Mouse (Mus musculus) liver, embryonic 11.5 days (tissue): ENCODE results near the gene Bri3bp. TPM values are rescaled to one million over a fixed set of nuclear protein-coding genes. Genes with fewer than 3 reads are reported as not detected.
A peak's percentile ranks its signal among the peaks of the same experiment; 100 is the strongest.
"Not testable (repeated sequence)": the region's sequence is repeated elsewhere in the genome, so short reads cannot be mapped to it uniquely, and the experiment has no call there.

Source experiments
- ATAC-seq: fragments of 200-750 bp; cut with Nextera tagmentation; replicated peaks from 2 replicates; pipeline ENCODE4 v1.8.0; 2017; ENCODE audit warnings: moderate number of reproducible peaks, mild to moderate bottlenecking, moderate TSS enrichment, moderate library complexity; ENCODE audit not compliant: low FRiP score
- DNase-seq: peaks from one replicate; pipeline ENCODE4 v3.0.0-alpha.2; 2017; ENCODE audit warnings: low spot score
- H3K27ac ChIP-seq: fragments of 300-500 bp; sonication (generic); 2 replicates; pipeline ENCODE4 v1.5.1; 2014; ENCODE audit warnings: mild to moderate bottlenecking, low read depth, low read length, control low read depth
- H3K27me3 ChIP-seq: fragments of 300-500 bp; sonication (generic); replicated peaks from 2 replicates; pipeline ENCODE4 v1.6.1; 2014; ENCODE audit warnings: low read length, mixed read lengths; ENCODE audit not compliant: control insufficient read depth, insufficient read depth
- H3K36me3 ChIP-seq: fragments of 300-500 bp; sonication (generic); 2 replicates; pipeline ENCODE4 v1.6.1; 2014; ENCODE audit warnings: mild to moderate bottlenecking, low read length, moderate library complexity, mixed read lengths; ENCODE audit not compliant: control insufficient read depth, insufficient read depth
- H3K4me1 ChIP-seq: fragments of 300-500 bp; sonication (generic); replicated peaks from 2 replicates; pipeline ENCODE4 v1.6.1; 2014; ENCODE audit warnings: low read length, mixed read lengths; ENCODE audit not compliant: control insufficient read depth, insufficient read depth
- H3K4me2 ChIP-seq: fragments of 300-500 bp; sonication (generic); 2 replicates; pipeline ENCODE4 v1.6.1; 2014; ENCODE audit warnings: mild to moderate bottlenecking, control low read depth, moderate library complexity
- H3K4me3 ChIP-seq: fragments of 300-500 bp; sonication (generic); 2 replicates; pipeline ENCODE4 v1.5.1; 2014; ENCODE audit warnings: low read depth, low read length, control low read depth
- H3K9ac ChIP-seq: fragments of 300-500 bp; sonication (generic); 2 replicates; pipeline ENCODE4 v1.6.1; 2014; ENCODE audit warnings: low read depth, low read length, control low read depth
- H3K9me3 ChIP-seq: fragments of 300-500 bp; sonication (generic); 2 replicates; pipeline ENCODE4 v1.6.1; 2016; ENCODE audit warnings: low read length, inconsistent platforms, mixed read lengths; ENCODE audit not compliant: control insufficient read depth
- whole genome bisulfite sequencing: fragments of 180-500 bp; shearing (Covaris S2); extraction: QIAGEN DNeasy Blood & Tissue Kit; methylation state at CpG from one replicate; pipeline ENCODE4 v1.1.7; 2014; 5-methylcytosine and 5-hydroxymethylcytosine counted together
- polyA plus RNA-seq: library from polyadenylated mRNA; unstranded; fragments of >200 nt; fragmentation: Nextera tagmentation; extraction: Ambion mirVana; gene quantifications from 2 replicates; pipeline ENCODE4 v1.2.1, GENCODE M21; 2014

Gene Bri3bp
- polyA plus RNA-seq, 1 experiment from 2014 or later: 67.9 TPM

GRCm38 (mm10) chr5:125407020-125407830 lies 34.1 kb upstream of the Bri3bp start:
- H3K36me3 ChIP-seq: no peaks in the 10 kb centered on the region
- peaks cover 25% of the 10 kb centered on the region for H3K4me1 ChIP-seq
- ATAC-seq: no peak
- 0 out of 2 replicates have a peak overlapping the region, but pooled peaks have one; percentile 17 for H3K27ac ChIP-seq
- WGBS: 51% methylated on average over 13 of the region's 13 CpGs
- H3K9me3 ChIP-seq: no peaks in the 10 kb centered on the region
- no peak for DNase-seq
- H3K27me3 ChIP-seq: no peaks in the 10 kb centered on the region
- H3K4me3 ChIP-seq: peak overlapping the region; percentile 71
- H3K9ac ChIP-seq: peak overlapping the region; percentile 67
- H3K4me2 ChIP-seq: peak overlapping the region; percentile 96

GRCm38 (mm10) chr5:125407910-125408575 lies 33.3 kb upstream of the Bri3bp start:
- 46% methylated on average over 14 of the region's 14 CpGs for WGBS
- Histone ChIP-seq H3K9me3 (no peaks in the 10 kb centered on the region), H3K9ac (no peak overlapping the region), H3K27me3 (no peaks in the 10 kb centered on the region), H3K27ac (peak overlapping the region; percentile 3; the same call in 1 of the 2 replicates), H3K4me3 (peak overlapping the region; percentile 10), H3K4me1 (peaks cover 25% of the 10 kb centered on the region), H3K4me2 (peak overlapping the region; percentile 96), H3K36me3 (no peaks in the 10 kb centered on the region)
- no peak for ATAC-seq
- DNase-seq: no peak

GRCm38 (mm10) chr5:125408842-125409241 lies 32.5 kb upstream of the Bri3bp start:
- DNase-seq (peak; percentile 86), ATAC-seq (peak; percentile 77)
- H3K4me3 ChIP-seq: peak overlapping the region; percentile 53
- peaks cover 4% of the 10 kb centered on the region for H3K36me3 ChIP-seq
- H3K27me3 ChIP-seq: no peaks in the 10 kb centered on the region
- peak overlapping the region; percentile 96 for H3K4me2 ChIP-seq
- H3K9ac ChIP-seq: peak overlapping the region; percentile 65
- no peaks in the 10 kb centered on the region for H3K9me3 ChIP-seq
- H3K27ac ChIP-seq: peak overlapping the region; percentile 67
- WGBS: under 1% methylated on average over 13 of the region's 13 CpGs
- peaks cover 22% of the 10 kb centered on the region for H3K4me1 ChIP-seq

DNA sequence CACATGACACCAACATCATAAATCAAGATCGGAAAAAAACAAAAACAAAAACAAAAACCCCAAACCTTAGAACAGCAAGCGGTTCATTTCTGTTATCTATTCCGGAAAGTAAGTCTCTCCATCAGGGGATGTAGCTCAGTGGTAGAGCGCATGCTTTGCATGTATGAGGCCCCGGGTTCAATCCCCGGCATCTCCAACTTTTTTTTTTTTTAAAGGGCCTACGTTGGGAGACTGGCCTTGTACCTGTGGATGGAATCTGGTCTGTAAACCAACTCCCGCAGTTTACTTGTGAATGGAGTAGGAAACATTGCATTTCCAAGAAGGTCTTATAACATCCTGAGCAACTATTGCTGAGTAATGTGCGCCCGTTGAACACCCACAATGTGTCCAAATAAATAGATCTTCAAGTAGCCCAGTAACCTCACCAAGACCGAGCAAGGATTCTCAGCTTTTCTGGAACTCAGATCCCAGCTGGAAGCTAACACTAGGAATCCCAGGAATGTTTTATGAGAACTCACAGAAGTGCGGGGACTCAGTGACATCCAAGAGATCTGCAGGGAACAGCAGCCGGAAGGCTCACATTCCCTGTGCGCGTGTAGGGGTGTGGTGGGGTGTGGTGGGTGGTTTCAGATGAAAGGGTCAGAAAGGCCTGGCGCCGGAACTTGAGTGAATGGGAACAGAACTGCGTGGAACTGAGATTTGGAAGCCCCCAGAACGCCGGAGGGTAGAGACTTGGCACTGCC lies 31.8 kb upstream of the Bri3bp start:
- H3K27ac ChIP-seq: peak overlapping the region; percentile 67

DNA sequence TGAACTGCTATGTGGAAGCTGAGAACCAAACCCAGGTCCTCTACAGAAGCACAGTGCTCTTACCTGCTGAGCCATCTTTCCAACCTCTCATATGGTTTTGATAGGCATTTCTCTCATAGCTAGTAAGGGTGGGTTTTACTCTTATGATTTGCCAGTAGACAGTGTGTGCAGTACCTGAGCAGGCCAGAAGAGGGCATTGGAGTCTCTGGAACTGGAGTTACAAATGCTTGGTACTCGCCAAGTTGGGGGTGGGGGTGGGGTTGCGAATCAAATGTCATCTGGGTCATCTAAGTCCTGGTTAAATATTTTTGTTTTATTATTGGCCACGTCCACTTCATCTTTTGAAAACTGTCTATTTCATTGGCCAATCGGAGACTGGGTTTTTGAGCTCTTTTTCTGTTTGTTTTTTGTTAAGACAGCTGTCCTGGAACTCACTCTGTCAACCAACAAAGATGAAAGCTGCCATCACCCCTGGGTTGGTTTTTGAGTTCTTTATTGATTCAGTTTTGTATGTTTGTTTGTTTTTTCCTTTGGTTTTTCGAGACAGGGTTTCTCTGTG lies 29.3 kb upstream of the Bri3bp start:
- no peak overlapping the region for H3K4me2 ChIP-seq
- 55% methylated on average over 5 of the region's 5 CpGs for WGBS
- no peak for ATAC-seq
- peak; percentile 63 for DNase-seq
- no peaks in the 10 kb centered on the region for H3K9me3 ChIP-seq
- peaks cover 18% of the 10 kb centered on the region for H3K4me1 ChIP-seq
- H3K4me3 ChIP-seq: no peak overlapping the region
- H3K27me3 ChIP-seq: no peaks in the 10 kb centered on the region
- no peak overlapping the region for H3K9ac ChIP-seq
- H3K27ac ChIP-seq: no peak overlapping the region
- H3K36me3 ChIP-seq: peaks cover 26% of the 10 kb centered on the region

More for the DNA sequence above, 31.8 kb upstream of the Bri3bp start:
- Histone ChIP-seq H3K4me1 (peaks cover 22% of the 10 kb centered on the region), H3K4me2 (peak overlapping the region; percentile 96), H3K9ac (peak overlapping the region; percentile 65), H3K9me3 (no peaks in the 10 kb centered on the region), H3K27me3 (no peaks in the 10 kb centered on the region), H3K4me3 (peak overlapping the region; percentile 53), H3K36me3 (peaks cover 8% of the 10 kb centered on the region)
- WGBS: 13% methylated on average over 20 of the region's 20 CpGs
- DNase-seq: peak; percentile 78
- peak; percentile 47 for ATAC-seq

GRCm38 (mm10) chr5:125412536-125412935 lies 28.8 kb upstream of the Bri3bp start:
- not testable (repeated sequence) for DNase-seq, H3K9me3 ChIP-seq, ATAC-seq, H3K4me2 ChIP-seq, H3K9ac ChIP-seq, H3K27me3 ChIP-seq, H3K4me3 ChIP-seq, H3K27ac ChIP-seq
- Histone ChIP-seq H3K36me3 (peaks cover 30% of the 10 kb centered on the region), H3K4me1 (peaks cover 13% of the 10 kb centered on the region)
- WGBS: 88% methylated on average over 8 of the region's 8 CpGs

DNA sequence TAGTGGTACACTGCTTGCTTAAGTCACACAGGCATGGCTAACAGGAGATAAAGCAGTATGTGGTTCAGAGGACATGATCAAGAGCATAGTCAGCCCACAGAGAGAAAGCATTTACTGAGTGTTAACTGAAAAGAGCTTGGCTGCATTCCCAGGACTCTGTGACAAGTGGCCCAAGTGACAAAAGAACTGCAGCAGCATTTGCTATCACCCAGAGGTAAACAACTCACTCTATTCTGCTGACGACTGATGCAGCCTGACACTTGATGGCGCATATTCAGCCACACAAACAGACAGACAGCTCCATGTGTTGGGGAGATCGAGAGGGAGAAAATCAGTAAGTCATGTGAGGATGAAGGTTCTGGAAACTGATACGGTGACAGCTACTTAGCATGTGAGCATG lies 27.6 kb upstream of the Bri3bp start:
- WGBS: 80% methylated on average over 4 of the region's 4 CpGs
- peaks cover 5% of the 10 kb centered on the region; the same call in 1 of the 2 replicates for H3K4me1 ChIP-seq
- no peak overlapping the region for H3K27ac ChIP-seq
- no peaks in the 10 kb centered on the region for H3K9me3 ChIP-seq
- DNase-seq: no peak
- H3K9ac ChIP-seq: no peak overlapping the region
- H3K27me3 ChIP-seq: no peaks in the 10 kb centered on the region
- no peak for ATAC-seq
- H3K4me3 ChIP-seq: no peak overlapping the region
- H3K36me3 ChIP-seq: peaks cover 39% of the 10 kb centered on the region
- no peak overlapping the region for H3K4me2 ChIP-seq

DNA sequence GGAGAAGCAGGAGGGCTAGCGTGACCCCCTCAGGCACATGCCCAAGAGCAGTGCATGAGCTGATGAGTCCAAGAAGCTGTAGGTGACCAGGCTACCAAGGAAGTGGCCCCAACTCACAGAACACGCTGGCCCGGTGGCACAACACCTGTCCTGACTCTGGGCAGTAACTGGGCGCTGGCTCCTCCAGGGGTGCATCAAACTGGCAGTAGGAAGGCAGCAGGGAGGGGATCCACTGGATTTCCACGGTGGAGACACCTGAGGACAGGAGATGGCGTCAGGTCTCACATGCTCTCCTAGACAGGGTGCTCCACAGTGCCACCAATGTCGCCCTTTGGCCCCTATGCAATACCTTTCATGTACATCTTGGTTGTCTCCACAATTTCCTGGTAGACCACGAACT lies 25.2 kb upstream of the Bri3bp start:
- H3K9me3 ChIP-seq: no peaks in the 10 kb centered on the region
- WGBS: 92% methylated on average over 8 of the region's 8 CpGs
- no peaks in the 10 kb centered on the region for H3K4me1 ChIP-seq
- no peak for ATAC-seq
- no peaks in the 10 kb centered on the region for H3K27me3 ChIP-seq
- peaks cover 51% of the 10 kb centered on the region for H3K36me3 ChIP-seq
- no peak for DNase-seq
- H3K4me2 ChIP-seq: no peak overlapping the region
- no peak overlapping the region for H3K9ac ChIP-seq
- H3K27ac ChIP-seq: no peak overlapping the region
- H3K4me3 ChIP-seq: no peak overlapping the region
